Mouse (Mus musculus) kidney, adult 18-20 months (tissue): ENCODE results near the gene Ccdc70.
A peak's percentile ranks its signal among the peaks of the same experiment; 100 is the strongest.
"Not testable (repeated sequence)": the region's sequence is repeated elsewhere in the genome, so short reads cannot be mapped to it uniquely, and the experiment has no call there.

Experiments used
- DNase-seq: peaks from one replicate; pipeline ENCODE4 v3.0.0; 2021

Gene Ccdc70

GRCm38 (mm10) chr8:21969475-21969874 is at the start of gene Ccdc70:
TSS of gene Ccdc70 (plus strand) at chr8:21969775.
- DNase-seq: no peak

DNA sequence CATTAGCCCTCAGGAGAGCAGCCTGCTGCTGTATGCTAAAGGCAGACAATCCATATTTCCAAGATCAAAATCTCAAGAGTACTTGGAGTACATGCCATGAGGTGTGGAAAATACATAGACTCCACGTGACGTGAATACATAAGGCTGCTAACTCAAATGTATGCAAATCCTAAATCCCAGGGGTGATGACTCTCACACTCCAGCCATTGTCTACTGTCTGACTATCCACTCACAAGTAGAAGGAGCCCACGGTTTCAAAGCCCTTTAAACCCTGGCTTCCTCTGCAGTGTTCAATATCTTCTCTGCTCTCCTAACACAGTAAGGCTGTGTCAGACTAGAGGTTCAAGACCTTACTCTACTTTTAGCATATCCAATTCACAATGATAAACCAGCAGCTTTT is 38.8 kb upstream of the Ccdc70 start:
- DNase-seq: not testable (repeated sequence)

DNA sequence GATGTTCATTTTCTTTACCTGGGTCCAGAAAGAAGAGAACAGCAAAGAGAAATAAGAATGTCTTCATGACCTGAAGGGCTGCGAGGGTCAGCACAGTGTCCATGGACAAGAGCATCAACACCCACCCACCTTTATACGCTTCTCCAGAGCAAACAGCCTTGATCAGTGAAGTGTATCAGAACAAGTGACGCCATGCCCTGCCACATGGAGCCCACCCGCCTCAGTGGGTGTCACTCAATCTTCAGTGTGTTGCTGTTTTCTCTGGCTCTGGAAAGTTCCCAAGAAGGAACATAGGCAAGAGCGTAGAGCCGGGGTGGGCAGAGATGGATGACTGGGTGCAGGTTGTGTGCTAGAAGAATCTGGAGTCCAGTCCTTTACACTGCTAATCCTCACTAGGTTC is 37.0 kb upstream of the Ccdc70 start, which contains the start of gene Defb15:
Gene Defb15 (minus strand): TSS at position 101 of the 400 bp plus-strand sequence.
- no peak for DNase-seq

DNA sequence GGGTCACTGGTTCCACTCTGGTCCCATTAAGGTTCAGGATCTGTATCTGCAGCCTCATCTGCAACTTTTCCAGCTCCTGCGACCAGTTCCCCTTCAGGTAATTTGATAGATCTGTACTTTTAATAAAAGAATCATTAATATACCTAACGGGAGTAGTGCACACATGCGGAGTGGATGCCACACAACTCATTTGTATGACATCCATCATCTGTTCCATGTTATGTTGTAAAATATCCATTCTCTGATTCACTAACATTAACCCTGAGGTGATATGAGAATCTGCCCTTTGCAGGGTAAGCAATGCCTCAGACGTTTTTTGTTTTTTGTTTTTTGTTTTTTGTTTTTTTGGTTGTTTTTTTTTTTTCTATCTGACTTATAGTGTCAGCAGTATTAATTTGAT is 31.5 kb upstream of the Ccdc70 start, which contains the start of gene Defb35:
Gene Defb35 (plus strand): TSS at position 301 of the 400 bp plus-strand sequence.
- DNase-seq: not testable (repeated sequence)

GRCm38 (mm10) chr8:21946462-21946861 is 23.1 kb upstream of the Ccdc70 start, which contains the start of gene Defb13:
TSS of gene Defb13 (plus strand) at chr8:21946762.
- no peak for DNase-seq

- DNase-seq: peak; percentile 16
These were observed 22.1 kb upstream of the Ccdc70 start for GRCm38 (mm10) chr8:21947311-21948017.

DNA sequence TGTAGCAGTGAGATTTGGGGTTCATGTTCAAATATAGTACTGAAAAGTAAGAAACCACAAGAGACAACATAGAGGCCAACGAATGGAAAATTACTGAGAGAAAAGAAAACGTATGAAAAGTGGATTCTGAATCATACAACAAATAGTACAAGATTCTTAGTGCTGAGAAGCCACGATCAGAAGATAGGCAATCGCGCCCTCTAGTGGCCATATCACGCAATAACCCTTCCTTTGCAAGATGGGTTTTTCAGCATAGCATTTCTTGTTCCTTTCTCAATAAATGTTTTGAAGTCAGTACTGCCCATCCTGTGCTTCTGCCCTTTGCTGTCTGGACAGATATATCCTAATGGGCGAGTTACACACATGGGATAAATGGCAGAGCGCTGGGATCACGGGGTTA is 14.3 kb upstream of the Ccdc70 start:
- DNase-seq: peak; percentile 59

DNA sequence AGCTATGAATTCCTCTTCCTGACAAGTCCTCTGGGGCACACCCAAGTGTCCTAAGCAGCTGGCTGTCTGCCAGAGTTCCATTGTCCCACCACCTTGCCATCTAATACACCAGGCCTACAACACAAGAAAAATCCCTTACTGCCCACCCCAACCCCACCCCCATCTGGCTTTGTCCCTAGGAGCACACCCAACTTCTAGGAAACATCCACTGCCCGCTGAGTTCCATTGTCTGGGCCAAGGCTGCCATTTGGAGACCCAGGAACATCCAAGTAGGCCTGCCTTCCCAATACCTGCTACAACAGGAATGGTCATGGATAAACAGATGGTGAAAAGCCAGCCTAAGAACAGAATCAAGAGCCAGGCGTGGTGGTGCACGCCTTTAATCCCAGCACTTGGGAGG is 13.2 kb upstream of the Ccdc70 start:
- DNase-seq: no peak

GRCm38 (mm10) chr8:21958414-21958813 is 11.2 kb upstream of the Ccdc70 start, which contains the start of gene Fam90a1a:
TSS of gene Fam90a1a (plus strand) at chr8:21958714.
- no peak for DNase-seq

- DNase-seq: no peak
These were observed 2.9 kb upstream of the Ccdc70 start for GRCm38 (mm10) chr8:21966646-21967045.

GRCm38 (mm10) chr8:21978193-21978592 is 8.6 kb downstream of the Ccdc70 start:
- no peak for DNase-seq

DNA sequence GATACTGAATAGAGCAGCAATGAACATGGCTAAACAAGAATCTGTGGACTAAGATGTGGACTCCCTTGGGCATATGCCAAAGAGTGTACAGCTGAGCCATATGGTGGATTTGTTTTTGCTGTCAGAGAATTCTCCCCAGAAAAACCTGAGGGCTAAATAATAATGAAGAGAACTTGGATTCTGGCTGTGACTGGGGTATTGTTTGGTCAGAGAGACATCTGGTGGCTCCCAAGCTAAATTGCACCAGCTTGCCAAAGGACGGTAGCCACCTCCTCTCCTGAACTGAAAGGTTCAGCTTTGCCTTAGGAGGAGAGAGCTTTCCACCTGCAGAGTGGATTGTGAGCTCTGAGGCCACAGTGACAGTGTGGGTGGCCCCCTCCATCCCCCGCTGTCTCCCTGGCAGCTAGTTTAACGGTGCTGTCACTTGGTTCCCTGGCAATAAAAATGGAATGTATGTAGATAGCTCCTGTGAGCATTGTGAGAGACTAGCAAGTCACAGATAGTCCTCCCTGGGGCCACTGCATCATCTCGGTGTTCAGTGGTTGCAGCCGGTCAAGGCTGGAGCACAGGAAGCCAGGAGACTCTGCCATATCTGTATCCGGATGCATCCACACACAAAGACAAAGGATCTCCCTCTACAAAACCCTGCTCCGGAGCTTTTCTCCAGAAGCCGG is 12.2 kb downstream of the Ccdc70 start:
- DNase-seq: peak; percentile 5

- DNase-seq: peak; percentile 42
These were observed 22.6 kb downstream of the Ccdc70 start for GRCm38 (mm10) chr8:21992184-21992583.

DNA sequence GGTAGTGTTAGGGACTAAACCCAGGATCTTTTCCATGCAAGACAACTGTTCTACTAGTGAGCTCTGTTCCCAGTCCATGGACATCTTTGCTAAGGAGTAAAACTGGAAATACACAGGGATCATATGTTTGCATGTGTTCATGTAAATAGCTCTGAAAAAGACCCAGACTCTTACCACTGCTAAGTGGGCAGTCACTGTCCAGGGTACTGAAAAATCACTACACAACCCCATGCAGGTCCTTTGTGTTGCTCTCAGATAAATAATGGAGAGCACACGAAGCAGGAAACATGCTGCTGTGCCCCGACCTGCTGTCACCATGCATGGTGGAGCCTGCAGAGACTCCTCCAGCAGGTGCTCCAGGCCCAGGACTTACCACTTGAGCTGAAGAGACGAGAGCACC is 25.6 kb downstream of the Ccdc70 start:
- no peak for DNase-seq

DNA sequence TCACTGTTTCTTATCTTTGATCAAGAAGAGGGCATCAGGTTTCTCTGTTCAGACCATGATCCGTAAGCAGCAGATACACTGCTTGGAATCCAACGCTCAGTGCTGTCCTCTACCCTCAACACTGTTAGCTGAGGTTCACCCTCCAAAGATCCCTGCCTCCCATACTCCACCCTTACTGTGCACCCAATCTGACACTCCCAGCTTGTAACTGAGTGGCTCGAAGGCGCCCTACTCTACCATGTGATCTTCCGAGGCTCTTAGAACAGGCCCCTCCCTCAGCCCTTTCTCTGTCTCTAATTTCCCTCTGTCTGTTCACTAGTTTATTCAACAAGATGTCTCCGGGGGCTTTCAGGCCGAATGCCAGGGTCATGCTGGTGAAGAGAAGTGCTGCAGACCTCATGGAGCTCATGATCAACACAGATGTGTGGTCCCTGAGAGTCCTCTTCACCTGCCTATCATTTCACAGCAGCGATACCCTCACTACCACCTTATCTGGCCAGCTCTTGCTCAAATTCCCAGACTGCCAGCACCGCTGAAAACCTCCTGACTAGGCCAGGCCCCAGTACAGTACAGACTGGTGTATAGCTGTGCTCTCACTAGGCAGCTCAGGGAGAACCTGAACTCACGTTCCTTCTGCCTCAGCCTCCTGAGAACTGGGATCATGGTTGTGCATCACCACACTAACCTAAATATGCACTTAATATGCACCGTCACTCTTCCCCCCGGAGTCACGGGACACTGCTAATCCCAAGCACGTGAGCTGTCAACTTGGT is 35.4 kb downstream of the Ccdc70 start:
- no peak for DNase-seq

GRCm38 (mm10) chr8:22006423-22006822 is 36.8 kb downstream of the Ccdc70 start:
- no peak for DNase-seq

DNA sequence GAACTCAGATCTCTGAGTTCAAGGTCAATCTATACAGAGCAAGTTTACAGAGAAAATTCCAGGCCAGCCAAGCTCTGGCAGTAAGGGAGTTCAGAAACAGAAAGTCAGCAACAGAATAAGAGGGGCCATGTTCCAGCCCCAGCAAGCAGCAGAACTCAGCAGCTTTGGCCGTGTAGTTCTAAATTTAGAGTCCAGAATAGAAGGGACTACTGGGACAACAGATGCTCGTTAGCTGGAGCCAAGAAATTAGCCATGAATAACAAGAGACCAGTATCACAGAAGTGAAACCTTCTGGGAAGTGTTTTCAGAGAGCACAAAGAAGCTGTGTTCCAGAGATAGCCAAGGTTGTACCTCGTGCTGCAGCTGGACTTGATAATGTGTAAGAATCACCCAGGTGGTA is 39.8 kb downstream of the Ccdc70 start:
- DNase-seq: no peak

DNA sequence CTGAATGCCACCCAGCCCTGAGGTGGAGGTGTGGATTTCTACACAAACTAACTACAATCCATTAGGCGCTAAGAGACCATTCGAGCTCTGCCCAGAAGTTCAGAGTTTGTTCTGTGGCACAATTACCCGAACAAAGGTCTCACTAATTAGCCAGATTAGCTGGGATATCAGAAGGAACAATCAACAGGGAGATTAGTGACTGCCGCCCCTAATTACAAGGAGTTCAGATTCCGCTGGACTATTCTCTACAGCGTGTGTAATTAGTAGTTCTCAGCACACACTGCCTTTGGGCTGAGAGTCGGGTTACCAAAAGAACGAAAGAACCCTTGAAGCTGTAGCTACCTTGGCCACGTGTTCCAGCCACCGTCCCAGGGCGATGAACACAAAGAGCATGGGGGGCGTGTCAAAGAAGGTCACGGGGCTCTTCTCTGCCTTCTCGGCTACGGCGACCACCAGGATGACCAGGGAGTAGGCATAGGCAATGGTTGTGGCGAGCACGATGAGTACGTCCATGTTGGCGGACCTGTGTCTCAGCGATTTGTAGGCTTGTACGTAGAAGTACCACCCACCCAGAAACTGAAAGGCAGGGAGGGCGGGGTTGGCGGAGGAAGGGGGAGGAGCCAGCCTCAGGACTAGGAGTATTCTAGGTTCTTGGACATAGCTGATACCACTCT is 43.6 kb downstream of the Ccdc70 start:
- DNase-seq: no peak

DNA sequence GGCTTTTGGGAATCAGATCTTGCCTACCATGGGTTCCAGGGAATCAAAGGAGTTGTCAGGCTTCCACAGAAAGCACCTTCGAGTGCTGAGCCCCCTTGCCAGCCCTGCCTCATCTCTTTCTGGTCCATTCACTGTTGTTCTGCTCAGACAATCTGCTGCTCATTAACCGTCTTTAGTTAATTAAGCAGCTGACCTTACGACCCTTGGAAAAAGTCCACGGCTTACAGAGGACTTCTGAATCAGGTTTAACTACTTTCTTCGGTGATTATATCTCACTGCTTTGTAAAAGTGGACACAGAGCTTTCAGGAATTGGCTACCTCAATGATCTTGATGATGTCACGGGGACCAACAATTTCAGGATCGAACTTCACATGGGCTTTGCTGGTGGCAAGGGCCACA is 48.2 kb downstream of the Ccdc70 start:
- DNase-seq: peak; percentile 20

- DNase-seq: no peak
These were observed 49.9 kb downstream of the Ccdc70 start for GRCm38 (mm10) chr8:22019498-22019897.

DNA sequence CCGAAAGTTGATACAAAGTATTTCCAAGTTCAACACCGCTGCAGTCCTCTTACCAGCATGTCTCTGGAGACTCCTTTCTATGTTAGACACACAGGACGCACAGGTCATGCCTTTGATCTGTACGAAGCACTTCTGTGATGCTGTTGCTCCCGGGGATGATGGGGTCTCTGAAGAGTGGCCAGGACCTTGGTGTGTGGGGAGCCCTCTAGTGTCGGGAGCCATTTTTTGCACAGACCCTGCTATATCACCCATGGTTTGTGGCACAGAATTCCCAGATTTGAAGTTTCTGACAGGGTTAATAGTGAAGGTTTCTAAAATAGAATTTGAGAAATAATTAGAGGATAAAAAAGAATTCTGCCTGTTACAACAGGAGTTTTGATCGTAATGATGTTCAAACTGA is 52.7 kb downstream of the Ccdc70 start:
- DNase-seq: no peak
